Mouse (Mus musculus) lung, postnatal 0 days (tissue): ENCODE results near the gene Dglucy.

Experiments
- CTCF ChIP-seq: IDR thresholded peaks from 2 replicates; pipeline ENCODE4 v1.5.1; 2016; ENCODE audit warnings: antibody characterized with exemption, mild to moderate bottlenecking
- EP300 ChIP-seq: IDR thresholded peaks from 2 replicates; pipeline ENCODE4 v1.6.1; 2016; ENCODE audit warnings: antibody characterized with exemption, mild to moderate bottlenecking, control low read depth

DNA sequence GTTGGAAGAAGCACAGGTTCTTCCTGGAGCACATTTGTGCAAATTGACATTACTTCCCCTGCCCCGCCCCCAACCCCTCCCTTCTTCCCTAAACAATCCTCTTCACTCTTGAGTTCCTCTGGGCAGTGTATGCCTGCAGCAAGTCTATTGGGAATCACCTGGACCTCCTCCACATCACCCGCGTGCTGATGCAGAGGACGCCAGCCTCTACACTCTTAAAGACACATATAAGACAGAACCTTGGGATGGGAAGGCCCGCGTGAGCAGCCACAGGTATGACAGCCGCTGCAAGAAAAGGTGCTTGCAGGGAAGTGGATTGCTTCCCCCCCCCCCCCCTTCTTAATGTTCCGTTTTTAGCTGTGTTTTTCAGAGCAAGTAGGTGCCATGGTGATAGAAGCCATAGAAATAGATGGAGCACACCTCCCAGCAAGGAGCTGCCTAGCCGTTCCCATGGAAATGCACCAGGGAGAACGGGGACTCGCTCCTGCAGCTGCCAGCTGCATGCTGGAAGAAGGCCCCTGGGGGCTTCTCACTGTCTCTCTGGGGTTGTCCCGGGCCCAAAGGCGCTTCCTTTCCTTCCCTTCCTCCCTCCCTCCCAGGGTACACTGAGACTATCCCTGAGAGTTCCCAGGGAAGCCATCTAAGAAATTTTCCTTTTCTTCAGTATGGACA, 29.9 kb downstream of the Dglucy start:
- TF ChIP-seq EP300: no peak
- TF ChIP-seq CTCF: no peak
